Mouse (Mus musculus): ENCODE results near the gene Tesk2. TPM values are rescaled to one million over a fixed set of nuclear protein-coding genes. Genes with fewer than 3 reads are reported as not detected.
"Not testable (repeated sequence)": the region's sequence is repeated elsewhere in the genome, so short reads cannot be mapped to it uniquely, and the experiment has no call there.

Tesk2 gene
- total RNA-seq, 4 experiments from 2014 or later = 4.1 to 5.9 (median 4.7) TPM

DNA sequence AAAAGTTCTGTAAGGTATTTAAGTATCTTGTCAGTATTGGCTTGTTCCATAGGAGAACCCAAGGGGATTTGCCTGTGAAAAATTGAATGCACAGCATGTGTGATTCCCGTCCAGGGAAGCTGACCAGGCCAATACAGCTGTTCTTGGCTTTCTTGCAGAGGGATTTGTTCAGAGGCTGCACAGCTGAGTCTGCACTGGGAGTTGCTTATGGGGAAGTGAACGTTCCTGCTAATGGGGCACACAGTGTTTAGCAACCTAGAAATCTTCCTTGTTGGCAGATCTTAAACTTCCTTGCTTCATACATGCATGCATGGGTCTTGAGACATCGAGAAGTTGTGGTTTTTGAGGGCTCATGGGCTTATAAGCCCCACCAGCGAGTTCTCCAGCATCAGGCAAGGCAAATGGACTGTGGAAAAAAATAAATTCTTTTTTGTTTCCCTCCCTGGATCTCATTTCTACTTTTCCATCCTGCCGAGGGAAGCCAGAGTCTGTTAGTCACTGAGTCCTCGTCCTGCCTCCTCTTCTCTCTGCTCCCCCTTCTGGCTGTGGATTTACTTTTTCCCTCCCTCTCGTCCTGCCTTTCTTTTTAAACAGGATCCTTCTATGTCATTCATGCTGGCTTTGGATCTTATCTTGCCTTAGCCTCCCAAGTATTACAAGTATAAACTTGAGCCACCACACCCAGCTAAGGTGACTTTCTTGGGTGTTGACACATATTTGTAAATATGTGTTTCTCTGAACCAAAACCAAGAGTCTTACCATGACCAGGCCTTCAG lies 67.4 kb downstream of the Tesk2 start:
- DNase-seq (ENCODE audit: low spot score in 2 of 2) = no peak

DNA sequence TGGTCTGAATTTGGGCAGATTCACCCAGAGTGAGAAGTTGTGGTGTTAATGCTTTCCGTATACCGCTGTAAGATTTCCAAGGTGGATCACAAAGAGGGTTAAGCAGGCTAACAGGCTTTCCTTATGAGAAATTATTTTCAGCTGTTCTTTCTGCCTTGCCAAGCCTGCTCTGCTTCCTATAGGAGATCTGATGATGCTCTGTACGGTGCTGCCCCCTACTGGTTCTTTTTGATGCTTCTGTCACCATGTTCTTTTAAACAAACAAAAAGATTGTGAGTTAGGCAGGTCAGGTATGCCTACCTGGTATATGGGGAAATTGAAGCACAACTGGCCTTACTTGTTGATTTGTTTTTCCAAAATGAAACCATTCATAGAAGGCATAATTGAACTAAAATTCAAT lies 68.2 kb downstream of the Tesk2 start:
- DNase-seq (ENCODE audit: low spot score in 2 of 2) = peak; percentile 69 to 90

DNA sequence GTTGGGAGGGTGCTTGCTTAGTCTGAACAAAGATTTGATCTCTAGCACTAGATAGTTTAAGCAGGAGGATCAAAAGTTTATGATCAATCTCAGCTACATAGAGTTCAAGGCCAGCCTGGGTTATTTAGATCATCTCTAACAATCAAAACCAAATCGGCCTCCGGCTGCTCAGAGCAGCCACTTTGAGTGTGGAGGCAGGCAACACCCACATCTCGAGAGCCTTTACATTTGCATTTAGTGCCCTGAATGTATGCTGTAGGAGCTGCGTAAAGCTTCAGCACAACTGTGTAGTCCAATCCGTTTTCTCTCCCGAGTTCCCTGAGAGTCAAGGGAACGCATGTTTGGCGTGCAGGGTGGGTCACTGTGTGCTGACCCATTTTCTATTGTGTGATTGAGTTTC lies 71.7 kb downstream of the Tesk2 start:
- DNase-seq (ENCODE audit: low spot score in 2 of 2) = no peak

DNA sequence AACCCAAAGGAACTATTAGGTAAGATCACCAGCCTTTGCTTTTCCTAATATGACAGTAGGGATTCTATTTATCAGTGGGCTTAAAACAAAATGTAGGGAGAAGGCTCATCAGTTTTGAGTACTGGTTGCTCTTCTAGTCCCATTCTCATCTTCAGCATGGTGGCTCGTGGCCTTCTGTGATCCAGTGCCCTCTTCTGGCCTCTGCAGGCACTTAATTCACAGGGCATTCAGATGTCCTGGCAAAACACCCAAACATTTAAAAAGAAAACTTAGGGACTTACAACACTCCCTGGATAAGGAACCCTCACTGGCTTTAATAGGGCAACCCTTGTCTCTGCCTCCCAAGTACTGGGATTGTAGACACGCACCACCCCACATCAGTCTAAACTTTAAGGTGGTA lies 73.5 kb downstream of the Tesk2 start:
- no peak for DNase-seq (ENCODE audit: low spot score in 2 of 2)

DNA sequence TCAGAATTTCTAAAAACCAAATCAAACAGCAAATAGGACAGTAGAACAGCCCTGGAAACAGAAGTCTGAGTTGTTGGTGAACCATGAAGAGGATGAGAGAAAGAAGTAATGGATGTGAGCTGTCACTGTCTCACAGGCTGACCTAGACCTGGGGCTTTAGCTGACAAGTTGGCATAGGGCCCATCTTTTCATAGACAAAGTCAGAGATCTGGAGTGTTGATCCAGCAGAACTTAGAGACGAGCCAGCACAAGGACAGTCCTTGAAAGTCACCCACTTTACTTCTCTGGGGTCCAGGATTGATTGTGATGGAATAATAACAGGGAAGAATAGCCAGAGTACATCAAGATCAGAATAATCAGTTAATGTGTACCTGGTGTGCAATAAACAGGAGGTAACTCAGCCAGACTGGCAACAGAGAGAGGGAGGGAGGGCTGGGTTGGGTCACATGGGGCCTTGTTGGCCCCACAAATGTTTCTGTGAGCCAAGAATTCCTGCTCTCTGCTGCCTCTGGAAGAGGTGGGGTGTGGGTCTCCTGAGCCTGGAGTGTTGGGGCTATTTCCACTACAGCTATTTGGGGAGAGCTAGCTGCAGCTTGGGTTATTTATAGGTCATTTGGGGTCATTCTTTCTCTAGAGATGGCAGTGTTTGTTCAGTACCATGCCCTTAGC lies 75.8 kb downstream of the Tesk2 start:
- DNase-seq (ENCODE audit: low spot score in 2 of 2) = no peak

DNA sequence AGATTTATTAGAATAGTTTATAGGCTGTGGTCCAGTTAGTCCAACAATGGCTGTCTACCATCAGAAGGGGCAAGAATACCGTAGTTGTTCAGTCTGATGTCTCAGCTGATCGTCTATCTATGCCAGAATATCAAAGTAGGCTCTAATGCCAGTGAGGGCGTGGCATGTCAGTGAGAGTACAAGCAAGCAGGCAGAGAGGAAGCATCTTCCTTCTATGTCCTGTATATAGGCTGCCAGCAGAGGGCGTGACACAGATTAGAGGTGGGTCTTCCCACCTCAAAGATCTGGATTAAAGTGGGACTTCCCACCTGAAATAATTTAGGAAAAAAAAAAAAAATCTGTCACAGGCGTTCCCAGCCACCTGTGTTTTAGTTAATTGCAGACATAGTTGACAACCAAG lies 79.2 kb downstream of the Tesk2 start:
- DNase-seq (ENCODE audit: low spot score in 2 of 2) = no peak

DNA sequence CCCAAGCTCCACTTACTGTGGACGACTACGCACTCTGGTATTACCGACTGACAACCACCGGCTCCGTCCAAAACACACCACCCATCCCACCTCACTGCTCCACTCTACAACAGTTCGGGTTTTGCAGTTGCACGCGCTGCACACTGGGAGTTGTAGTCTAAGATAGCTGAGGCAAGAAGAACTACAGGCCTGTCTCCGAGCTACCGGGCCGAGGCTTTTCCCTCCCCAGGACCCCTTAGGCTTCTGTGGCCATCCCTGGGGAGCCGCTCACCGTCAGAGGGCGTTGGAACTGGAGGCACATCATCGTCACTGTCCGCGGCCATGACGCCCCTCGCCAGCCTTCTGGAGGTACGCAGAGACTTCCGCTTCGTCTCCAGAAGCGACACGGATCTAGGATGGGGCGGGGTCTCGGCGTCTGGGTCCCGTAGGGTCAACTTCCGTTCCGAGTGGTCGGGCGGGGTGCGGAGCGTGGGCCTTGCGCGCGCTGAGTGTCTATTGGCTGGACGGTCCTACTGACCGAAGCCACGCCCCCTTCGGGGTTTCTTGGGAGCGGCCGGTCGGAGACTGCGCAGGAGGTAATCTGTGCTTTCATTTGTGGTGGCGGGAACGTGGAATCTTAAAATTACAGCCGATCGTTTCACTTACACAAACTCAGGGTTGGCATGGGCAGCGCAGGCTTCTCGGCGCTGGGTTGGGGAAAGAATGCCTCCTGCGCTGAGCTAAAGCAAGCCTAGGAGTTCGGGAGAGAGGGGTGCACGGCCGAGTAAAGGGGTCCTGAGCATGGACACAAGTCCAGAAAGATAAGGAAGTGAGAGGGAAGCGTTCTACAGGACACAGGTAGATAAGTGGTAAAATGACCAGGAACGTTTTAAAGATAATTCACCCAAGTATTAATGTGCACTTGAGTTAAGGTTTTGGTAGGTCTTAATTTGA lies 86.7 kb downstream of the Tesk2 start, which contains the start of the genes Toe1 and Mutyh:
Gene Toe1 (minus strand): TSS at position 444 of the 933 bp plus-strand sequence.
Gene Mutyh (plus strand): TSS at position 527 of the 933 bp plus-strand sequence.
- peak; percentile 90 to 91 for DNase-seq (ENCODE audit: low spot score in 2 of 2)

DNA sequence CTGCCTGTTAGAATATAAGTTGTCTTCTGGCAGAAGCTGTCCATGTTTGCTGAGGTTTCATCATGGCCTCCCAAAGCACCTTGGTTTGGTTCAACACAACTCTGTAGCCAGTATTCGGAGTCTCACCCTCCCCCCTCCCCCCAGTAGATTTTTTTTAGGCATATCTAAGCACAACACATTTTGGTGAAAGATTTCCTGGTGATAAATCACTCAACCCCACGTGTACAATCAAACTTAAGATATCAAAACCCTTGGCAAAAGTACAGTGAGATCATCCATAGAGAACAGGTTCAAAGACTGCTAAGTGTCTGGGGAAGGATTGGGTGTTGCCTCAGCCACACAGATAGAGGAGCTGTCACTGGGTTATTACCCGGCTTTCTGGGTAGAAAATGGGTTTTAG lies 90.3 kb downstream of the Tesk2 start:
- DNase-seq (ENCODE audit: low spot score in 2 of 2) = no peak

DNA sequence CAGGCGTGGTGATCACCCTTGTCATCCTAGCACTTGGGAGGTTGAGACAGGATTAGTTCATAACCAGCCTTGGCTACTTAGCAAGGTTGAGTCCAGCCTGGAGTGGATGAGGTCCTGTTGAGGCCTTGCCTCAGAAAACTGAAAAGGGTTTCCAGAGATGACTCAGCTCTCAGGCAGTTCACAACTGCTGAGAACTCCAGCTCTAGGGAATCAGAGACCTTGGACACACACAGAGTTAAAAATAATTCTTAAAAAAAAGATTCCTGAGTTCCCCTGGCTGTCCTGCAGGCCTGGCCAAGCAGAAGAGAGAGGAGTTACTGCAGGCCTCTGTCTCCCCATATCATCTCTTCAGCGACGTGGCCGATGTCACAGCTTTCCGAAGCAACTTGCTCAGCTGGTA lies 94.5 kb downstream of the Tesk2 start:
- DNase-seq (ENCODE audit: low spot score in 2 of 2) = no peak

DNA sequence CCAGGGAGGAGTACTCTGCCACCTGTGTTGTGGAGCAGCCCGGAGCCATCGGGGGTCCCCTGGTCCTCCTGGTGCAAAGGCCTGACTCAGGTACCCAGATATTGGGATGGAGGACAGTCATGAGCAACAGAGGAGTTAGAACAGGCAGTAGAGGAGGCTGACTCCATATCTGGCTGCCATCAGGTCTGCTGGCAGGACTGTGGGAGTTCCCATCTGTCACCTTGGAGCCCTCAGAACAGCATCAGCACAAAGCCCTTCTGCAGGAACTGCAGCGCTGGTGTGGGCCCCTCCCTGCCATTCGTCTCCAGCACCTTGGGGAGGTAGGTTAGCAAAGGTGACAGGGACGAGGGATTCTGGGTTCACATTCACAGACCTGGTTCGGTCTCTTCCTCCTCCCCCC lies 96.7 kb downstream of the Tesk2 start:
- peak; percentile 70 to 76 for DNase-seq (ENCODE audit: low spot score in 2 of 2)

DNA sequence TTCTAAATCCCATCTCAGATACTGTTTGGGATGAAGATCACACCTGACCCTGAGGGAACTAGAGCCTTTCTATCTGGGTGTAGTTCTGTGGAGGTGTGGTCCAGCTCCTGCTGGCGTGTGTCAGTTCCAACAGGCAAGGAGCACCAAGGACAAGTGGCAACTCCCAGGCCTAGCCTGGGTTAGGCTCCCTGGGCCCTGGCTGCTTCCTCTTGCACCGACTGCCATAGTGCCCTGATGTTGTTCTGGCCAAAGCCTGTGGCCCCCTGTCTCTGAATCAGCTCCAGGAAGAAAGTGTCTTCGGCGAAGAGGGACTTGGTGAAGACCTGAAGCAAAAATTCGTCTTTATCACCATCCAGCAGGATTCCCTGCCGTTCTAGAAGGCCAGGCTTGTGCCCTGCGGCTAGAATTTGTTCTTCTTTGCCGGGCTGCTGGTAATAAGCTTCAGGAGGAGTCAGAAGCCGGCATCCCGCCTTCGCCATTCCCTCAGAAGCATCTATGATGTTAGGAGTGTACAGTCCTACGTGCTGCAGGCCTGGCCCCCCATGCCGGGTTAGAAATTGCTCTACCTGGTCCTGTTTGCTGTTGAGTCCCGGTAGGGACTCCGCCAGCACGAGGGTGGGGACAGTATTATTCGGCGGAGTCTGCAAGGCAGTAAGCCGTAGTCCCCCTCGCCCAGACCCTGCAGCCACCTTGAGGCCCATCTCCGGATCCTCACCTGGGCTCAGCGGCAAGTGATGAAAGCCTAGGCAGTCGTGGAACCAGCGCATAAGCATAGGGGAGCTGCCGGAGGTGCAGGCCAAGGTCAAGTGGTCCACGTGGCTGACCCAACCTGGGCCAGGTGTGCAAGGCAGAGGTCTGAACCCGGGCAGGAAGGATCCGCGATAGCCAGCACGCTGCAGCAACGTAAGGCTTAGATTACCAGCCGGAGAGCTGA lies 99.5 kb downstream of the Tesk2 start:
- no peak for DNase-seq (ENCODE audit: low spot score in 2 of 2)

DNA sequence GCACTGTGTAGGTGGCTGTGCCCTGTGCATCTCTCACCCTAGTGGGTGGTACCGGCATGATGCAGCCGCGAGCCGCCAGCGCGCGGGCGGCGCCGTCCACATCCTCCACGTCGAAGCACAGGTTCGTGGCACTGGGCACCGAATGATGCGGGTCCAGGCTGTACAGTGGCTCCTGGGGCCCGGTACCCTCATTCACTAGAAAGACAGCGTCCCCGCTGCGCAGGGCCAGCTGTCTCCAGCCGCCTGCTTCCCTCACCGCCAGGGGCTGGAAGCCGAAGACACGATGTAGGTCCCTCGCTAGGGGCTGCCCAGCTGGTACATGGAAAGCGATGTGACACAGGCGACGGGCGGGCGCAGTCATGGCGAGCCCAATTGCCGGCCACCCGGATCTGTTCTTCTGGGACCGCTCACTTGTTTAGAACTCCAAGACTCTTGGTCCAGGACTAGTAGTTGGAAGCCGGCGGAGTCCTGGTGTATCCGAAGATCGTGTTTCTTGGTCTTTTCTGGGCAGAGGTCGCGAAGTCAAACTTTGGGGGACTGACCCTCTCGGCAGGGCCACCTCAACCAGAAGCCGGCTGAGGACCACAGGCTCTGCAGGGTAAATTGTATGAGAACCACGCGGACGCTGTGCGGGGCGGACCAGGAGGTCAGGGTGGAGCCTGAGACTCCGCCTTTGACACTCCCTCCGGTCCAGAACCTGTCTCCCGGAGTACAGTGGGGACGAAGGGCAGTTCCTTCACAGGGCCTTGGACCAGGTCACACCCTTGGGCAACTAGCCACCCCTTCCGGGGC lies 100.3 kb downstream of the Tesk2 start:
- DNase-seq (ENCODE audit: low spot score in 2 of 2) = peak in 1 of 2 experiments; percentile 40

DNA sequence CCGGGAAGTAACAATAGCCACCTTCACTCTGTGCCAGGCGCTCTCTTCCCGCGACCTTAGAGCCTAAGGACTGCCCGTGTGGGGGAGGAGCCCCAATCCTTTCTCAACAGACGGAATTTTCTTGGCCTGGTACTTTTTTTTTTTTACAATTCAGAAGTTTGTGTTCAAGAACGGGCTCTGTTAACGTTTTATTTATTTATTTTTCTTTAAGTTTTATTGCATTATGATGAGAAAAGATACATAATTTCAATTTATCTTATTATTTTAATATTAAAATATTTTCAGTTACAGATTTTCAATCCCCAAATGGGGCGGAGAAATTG lies 100.9 kb downstream of the Tesk2 start, which contains the start of gene Hpdl:
Gene Hpdl (minus strand): TSS at position 14 of the 323 bp plus-strand sequence.
- no peak for DNase-seq (ENCODE audit: low spot score in 2 of 2)

DNA sequence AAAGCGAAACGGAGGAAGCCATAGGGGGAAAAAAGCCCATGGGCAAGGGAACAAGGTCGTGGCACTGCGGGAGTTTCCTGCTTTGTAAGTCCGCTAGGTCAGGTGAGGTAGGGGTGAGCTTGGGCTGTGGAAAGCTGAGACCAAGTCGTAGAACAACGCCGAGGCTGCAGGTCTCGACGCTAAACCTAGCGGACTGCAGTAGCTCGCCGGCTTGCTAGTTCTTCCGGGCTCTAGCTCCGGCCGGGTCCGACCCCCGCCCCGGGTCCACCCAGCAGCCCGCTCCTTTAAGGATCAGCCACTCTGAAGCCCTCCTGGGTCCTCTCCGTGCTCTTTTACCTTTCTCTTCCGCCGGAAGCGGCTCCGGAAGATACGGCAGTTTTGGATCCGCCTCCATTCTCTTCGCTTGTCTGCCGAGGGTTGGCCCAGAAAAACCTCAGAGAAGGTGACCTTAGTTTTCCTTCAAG lies 103.8 kb downstream of the Tesk2 start:
- DNase-seq (ENCODE audit: low spot score in 2 of 2) = peak in 1 of 2 experiments; percentile 66

DNA sequence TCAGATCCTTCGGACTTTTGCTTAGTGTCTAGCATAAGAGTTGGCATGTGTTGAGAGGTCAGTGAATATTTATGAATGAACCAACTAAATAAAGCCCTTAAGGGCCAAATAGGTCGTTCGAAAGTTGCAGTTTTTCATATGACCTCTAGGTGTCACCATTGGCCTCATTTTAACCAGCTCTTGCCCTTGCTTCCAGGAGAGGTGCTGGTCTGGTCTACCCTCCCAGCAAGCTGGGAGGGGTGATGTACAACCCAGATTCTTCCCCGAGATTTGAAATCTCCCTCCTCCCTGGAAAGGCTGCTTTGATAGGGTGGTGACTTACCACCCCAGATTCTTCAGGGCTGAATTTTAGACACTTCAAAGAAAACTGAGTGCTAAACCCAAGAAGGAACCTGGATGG lies 107.1 kb downstream of the Tesk2 start:
- DNase-seq (ENCODE audit: low spot score in 2 of 2) = no peak

DNA sequence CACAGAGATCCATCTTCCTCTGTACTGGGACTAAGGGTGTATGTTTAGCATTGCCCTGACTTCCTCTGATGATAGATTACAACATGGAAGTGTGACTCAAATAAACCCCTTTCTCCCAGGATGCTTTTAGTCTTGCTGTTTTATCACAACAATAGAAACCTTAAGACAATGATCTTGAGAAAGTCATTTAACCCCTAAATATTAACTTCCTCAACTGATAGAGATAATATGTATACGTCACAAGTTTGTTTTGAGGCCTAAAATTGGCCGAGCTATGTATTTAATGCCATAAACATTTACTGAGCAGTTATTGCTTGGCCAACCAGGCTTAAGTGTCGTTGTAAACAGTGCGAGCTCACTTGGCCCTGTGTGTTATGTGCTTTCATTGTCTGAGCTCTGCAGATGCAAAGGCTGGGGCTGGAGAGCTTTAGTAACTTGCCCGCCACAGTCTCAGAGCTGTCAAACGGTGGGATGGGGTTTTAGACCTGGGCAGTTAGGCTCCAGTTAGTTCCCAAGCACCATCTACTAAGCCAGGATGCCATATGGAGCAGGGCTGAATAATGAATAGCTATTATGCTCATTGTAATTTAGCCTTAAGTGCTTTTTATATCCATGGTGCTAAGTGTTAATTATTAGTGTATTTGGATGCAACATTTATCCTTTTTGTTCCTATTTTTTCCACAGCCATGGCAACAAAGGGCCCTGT lies 108.8 kb downstream of the Tesk2 start:
- no peak for DNase-seq (ENCODE audit: low spot score in 2 of 2)

DNA sequence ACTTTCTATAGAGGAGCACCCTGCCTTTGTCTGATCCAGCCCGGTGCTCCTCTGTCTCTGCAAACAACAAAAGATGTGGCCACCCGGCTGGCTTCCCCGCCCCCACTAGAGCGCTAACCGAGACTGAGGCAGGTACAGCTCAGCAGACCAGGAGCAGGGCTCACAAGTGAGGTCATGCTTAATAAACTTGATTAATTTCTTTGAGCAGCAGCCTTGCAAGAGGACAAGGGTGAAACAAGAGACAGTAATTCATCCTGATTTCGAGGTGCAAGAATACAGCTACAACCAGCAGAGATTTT lies 109.3 kb downstream of the Tesk2 start:
- no peak for DNase-seq (ENCODE audit: low spot score in 2 of 2)

DNA sequence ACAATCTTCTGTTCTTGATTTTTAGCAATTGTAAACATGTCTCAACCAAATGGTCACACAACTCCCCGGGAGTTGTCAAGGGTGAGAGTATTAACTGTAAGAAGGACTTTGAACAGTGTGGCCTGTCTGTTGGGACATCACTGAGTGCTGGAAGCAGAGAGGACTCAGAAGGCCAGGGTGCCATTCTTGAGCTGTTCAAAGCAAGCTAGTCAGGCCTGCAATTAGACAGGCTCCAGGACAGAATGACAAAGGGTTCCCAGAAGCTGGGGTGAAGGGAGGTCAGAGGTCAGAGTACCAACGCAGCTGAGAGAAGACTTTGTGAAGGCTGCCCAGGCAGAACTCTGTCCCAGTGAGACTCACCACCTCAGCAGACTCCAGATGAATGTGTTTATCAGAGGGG lies 118.3 kb downstream of the Tesk2 start:
- no peak for DNase-seq (ENCODE audit: low spot score in 2 of 2)

DNA sequence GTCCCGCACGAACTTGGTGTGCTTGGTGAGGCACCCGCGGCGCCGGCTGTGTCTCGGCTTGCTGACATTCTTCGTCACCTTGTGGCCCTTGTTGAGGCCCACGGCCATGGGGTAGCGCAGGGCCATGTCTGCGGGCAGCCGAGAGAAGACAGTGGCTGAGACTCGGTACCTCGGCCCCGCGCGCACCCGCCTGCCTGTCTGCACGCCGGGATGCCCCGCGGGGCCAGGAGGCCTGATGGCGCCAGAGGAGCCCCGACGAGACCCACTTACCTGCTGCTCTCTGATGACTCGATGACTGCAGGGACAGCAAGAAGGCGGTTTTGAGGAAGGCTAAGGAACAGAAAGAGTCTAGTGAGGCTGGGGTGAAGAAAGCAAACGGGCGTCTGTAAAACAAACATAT lies 119.3 kb downstream of the Tesk2 start:
- not testable (repeated sequence) for DNase-seq (ENCODE audit: low spot score in 2 of 2)
